Mouse (Mus musculus) CD4-positive helper T cell, adult 2 months (primary cell): ENCODE results near the gene Zfp61.

Source experiments
- DNase-seq: peaks from one replicate; pipeline ENCODE4 v3.0.0-alpha.2; 2012; ENCODE audit warnings: low read depth, missing footprints, low spot score

Gene Zfp61

GRCm38 (mm10) chr7:24300771-24301282, at the start of gene Zfp61:
Gene Zfp61 (minus strand): TSS chr7:24301232.
- DNase-seq = peak; percentile 39

- DNase-seq = no peak
These were observed 47.9 kb upstream of the Zfp61 start, which contains the start of gene Lypd5 for GRCm38 (mm10) chr7:24348896-24349295. Gene Lypd5 (plus strand): TSS chr7:24349196.

GRCm38 (mm10) chr7:24346444-24346843, 45.4 kb upstream of the Zfp61 start:
- DNase-seq = no peak

GRCm38 (mm10) chr7:24343701-24344272, 42.8 kb upstream of the Zfp61 start:
- DNase-seq = no peak

- DNase-seq = no peak
These were observed 37.2 kb upstream of the Zfp61 start for GRCm38 (mm10) chr7:24338241-24338640.

- DNase-seq = peak; percentile 78
These were observed 34.8 kb upstream of the Zfp61 start for GRCm38 (mm10) chr7:24335699-24336309.

GRCm38 (mm10) chr7:24333304-24333986, 32.4 kb upstream of the Zfp61 start, which contains the start of gene Tescl:
Gene Tescl (minus strand): TSS chr7:24333936.
- DNase-seq = no peak

- no peak for DNase-seq
These were observed 26.4 kb upstream of the Zfp61 start for GRCm38 (mm10) chr7:24327281-24327975.

GRCm38 (mm10) chr7:24326273-24327135, 25.5 kb upstream of the Zfp61 start:
- no peak for DNase-seq

GRCm38 (mm10) chr7:24325675-24326128, 24.7 kb upstream of the Zfp61 start:
- no peak for DNase-seq

- no peak for DNase-seq
These were observed 24.2 kb upstream of the Zfp61 start for GRCm38 (mm10) chr7:24325197-24325596.

GRCm38 (mm10) chr7:24322593-24322992, 21.6 kb upstream of the Zfp61 start:
- no peak for DNase-seq

- peak; percentile 10 for DNase-seq
These were observed 17.9 kb upstream of the Zfp61 start for GRCm38 (mm10) chr7:24318942-24319341.

GRCm38 (mm10) chr7:24316567-24317092, 15.6 kb upstream of the Zfp61 start, which contains the start of gene Zfp94:
Gene Zfp94 (minus strand): TSS chr7:24316666.
- DNase-seq = peak; percentile 92

- DNase-seq = no peak
These were observed 14.9 kb upstream of the Zfp61 start for GRCm38 (mm10) chr7:24315726-24316566.

GRCm38 (mm10) chr7:24299823-24300481, 1.1 kb downstream of the Zfp61 start:
- DNase-seq = peak; percentile 8

- DNase-seq = peak; percentile 84
These were observed 1.9 kb downstream of the Zfp61 start for GRCm38 (mm10) chr7:24298973-24299708.

GRCm38 (mm10) chr7:24298635-24298972, 2.4 kb downstream of the Zfp61 start:
- no peak for DNase-seq
